Mouse (Mus musculus): ENCODE results near the gene Magee1.
"Not testable (repeated sequence)": the region's sequence is repeated elsewhere in the genome, so short reads cannot be mapped to it uniquely, and the experiment has no call there.

Gene Magee1

DNA sequence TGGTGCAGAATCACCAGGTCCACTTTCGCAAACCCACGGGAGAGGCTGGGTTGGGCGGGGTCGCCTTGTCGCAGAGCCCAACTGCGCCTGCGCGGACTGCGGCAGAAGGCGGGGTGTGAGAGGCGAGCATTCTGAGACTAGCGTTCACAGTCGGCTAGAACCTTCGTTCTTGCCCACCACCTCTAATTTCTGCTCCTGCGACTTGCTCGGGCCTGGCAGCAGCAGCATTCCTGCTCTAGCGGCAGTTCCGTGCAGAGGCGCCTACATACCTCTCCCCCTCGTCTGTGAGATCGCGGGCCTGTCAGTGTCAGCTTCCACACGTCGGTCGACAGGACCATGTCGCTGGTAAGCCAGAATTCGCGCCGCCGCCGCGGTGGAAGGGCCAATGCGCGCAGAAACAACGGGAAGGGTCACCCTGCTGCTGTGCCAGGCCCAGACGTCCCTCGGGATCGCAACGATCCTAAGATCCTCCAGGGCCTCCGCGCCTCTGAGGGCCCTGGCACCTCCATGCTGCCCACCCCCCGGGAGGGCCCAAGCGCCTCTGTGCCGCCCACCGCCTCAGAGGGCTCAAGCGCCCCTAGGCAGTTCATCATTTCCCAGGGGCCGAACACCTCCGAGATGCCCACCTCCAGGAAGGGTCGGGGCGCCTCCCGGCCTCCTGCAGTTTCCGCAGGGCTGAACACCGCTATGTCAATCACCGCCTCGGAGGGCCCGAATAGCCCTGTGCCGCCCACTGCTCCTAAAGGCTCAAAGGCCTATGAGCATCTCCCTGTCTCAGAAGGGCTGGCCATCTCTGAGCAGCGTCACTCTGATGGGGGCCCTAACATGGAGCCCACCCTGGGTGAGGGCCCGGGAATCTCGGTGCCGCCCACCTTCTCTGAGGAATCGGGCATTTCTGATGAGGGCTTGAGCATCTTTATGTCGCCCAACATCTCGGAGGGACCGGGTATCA is at the start of gene Magee1:
TSS of gene Magee1 (plus strand) at position 104 of the 952 bp plus-strand sequence.
- DNase-seq (ENCODE audit: low read depth, low spot score): peak; percentile 75

DNA sequence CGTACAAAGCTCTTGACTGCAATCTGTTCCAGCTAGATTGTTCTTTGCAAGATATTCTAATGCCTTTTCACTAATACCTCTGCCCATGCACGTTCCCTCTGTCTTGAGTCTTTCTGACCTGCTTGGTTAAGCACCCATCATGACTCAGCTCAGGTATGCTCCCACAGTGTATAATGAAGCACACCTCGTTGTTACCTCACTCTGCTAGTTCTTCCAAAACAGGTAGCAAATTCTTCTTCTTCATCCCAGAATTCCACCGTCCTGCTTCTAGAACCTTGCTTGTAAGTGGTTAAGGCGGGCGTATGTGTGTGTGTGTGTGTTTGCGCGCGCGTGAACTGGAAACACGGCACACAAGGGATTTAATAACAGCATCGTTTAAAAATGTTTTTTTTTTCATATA is 41.0 kb upstream of the Magee1 start:
- DNase-seq (ENCODE audit: low read depth, low spot score): no peak

DNA sequence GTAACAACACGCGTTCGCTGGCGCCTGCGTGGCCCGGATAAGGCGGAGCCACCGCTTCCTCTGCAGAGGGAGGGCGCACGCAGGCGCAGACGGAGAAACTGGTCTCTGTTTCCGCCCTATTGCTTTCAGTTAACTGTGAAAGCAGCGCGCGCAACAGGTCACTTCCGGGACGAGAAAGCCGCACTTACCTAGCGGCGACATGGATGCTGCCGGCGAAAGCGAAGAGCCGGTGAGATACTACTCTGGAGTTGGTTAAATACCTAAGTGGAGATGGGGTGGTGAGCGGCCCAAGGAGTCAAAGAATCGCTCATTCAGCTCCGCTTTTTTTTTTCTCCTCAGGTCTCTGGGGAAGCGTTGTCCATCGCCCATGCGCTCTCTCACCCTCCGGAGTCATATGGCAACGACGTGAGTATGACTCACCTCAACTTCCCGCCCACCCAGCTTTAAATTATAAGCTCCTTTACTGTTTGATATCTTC is 40.5 kb upstream of the Magee1 start, which contains the start of gene Pbdc1:
TSS of gene Pbdc1 (plus strand) at position 142 of the 478 bp plus-strand sequence.
- DNase-seq (ENCODE audit: low read depth, low spot score): peak; percentile 92

DNA sequence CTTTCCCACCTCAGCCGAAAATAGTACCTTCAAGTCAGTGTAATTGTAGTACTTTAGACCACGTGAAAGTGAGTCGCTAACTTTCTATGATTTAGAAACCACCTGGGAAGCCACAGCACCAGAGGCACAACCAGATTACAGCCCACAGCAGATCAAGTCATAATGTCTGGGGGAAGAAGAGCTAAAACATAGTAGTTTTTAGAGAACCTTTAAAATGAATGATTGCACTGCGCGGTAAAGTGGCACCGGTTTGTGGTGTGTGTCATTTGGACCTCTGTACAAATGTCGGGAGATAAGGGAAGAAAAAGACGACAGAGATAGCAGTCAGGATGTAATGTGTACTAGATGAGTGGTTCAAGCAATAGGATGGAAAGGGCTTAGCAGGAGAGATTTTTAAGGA is 40.1 kb upstream of the Magee1 start:
- DNase-seq (ENCODE audit: low read depth, low spot score): no peak

DNA sequence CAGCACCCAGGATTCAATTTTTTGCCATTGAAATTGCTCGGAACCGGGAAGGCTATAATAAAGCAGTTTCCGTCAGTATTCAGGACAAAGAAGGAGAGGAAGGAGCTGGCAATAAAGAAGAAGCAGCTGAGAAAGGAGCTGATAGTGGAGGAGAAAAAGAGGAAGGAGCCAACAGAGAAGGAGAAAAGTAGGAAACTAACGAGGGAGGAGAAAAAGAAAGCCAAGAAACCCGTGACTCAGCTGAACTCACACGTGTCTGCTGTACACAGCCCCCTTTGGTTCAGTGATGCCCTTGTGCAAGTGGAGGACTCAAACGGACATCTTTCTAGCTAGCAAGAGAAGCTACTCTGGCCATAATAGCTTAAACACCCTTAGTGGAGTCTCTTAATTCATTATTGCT is 37.2 kb upstream of the Magee1 start:
- not testable (repeated sequence) for DNase-seq (ENCODE audit: low read depth, low spot score)

DNA sequence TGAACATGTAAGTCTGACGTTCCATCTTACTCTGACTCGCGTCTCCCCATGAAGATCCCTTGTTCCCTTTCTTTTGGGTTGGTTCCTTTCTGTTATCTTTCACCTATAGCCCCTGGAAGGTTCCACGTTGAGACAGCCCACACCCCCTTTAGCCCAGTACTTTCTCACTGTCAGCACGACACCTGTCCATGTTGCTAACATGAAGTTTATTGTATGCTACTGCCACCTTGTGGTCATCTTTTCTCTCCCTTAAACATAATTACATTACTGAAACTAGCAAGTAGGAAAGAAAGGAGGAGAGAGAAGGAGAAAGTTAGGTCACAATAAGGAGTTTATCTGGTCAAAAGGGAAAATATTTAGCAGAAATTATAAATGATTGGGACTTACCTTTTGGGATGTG is 16.0 kb upstream of the Magee1 start:
- DNase-seq (ENCODE audit: low read depth, low spot score): peak; percentile 36

DNA sequence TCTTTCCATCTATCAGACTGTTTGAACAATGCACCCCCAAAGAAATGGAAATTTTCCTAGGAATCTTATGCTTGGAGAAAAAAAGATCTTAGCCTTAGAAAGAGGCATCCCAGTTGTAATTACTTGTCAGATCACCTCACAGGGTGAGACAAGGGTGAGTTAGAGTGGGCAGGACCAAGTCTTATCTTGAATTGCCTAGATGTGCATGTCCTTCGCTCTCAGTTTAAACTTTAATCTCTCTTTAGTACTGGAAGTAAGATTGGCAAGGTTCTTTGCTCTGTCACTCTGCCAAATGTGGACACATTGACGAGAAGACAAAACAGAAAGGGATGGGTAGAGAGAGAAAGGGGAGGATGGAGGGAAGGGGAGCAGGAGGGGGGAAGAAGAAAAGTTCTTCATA is 5.2 kb upstream of the Magee1 start:
- no peak for DNase-seq (ENCODE audit: low read depth, low spot score)

DNA sequence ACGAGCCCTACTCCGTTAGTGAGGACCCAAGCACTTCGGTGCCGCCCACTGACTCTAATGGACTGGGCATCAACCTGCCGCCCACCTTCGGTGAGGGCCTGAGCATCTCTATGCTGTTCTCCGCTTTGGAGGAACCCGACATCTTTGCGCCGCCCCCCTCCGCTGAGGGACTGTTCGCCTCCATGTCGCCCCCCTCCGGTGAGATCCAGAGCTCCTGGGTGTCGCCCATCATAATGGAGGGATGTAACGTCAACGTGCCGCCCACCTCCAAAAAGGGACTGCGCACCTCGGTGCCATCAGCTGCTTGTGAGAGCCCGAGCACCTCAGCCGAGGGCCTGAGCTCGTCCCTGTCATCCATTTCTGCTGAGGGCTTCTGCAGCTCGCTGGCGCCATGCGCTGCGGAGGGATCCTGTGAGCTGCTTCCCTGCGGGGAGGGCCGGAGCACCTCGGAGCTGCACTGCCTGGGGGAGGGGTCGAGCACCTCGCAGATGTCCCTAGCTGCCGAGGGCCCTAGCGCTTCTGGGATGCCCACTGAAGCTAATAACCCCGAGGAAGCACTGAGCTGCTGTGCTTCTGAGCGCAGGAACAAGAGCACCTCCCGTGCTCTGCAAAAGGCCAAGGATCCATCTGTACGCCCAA is 1.2 kb downstream of the Magee1 start:
- DNase-seq (ENCODE audit: low read depth, low spot score): peak; percentile 73

DNA sequence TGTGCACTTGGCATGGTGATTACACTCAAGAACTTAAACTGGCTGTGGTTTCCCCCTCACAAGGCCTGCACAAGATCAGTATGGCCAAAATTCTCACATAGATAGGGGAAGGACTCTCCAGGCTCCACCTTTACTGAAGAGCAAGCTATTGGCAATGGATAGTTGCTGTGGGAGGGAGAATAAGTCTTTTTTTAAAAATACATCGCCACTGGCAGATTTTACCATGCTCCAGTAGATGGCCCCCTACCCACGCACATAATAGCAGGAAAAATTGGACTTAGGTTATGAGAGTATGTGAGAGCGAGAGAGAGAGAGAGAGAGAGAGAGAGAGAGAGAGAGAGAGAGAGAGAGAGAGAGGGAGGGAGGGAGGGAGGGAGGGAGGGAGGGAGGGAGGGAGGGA is 4.7 kb downstream of the Magee1 start:
- DNase-seq (ENCODE audit: low read depth, low spot score): peak; percentile 2

DNA sequence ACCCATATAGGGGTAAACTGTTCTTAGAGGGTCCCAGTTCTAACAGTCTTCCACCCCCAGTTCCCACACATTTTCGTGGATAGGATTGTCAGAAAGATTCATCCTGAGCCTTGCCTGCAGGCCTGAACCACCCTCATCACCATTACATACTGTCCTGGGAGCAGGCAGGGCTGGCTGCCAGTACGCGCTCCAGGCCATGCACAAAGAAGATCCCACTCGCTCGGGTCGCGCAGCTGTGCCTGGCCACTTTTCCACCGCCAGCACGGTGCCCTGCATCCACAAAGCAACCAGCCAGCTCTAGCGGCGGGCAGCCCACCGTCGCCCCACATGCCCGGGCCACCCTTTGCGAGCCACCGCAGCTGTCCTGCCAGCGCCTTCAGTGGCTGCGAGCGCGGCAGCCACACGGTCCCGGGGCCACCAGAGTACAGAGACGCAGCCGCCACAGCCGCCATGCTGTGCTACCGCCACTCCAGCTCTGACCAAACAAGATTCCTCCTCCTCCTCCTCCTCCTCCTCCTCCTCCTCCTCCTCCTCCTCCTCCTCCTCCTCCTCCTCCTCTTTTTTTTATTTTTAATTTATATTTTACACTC is 31.8 kb downstream of the Magee1 start:
- no peak for DNase-seq (ENCODE audit: low read depth, low spot score)

DNA sequence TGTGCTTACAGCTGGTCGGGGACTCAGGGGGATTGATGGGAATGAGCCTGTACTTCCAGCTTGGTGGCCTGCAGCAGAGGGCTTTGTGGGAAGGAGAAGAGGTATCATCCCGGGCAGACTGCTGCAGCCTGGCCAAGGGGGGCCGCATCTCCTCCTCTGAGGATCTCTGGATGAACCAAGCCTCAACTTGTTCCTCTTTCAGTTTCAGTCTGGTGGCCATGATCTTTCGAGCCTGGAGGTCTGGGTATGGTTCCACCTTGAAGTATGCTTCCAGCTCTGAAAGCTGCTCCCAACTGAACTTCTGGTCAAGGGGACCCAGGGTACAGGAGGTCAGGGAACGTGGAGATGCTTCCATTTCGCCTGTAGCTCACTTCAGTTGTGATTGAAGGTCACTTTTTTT is 44.8 kb downstream of the Magee1 start:
- DNase-seq (ENCODE audit: low read depth, low spot score): not testable (repeated sequence)

DNA sequence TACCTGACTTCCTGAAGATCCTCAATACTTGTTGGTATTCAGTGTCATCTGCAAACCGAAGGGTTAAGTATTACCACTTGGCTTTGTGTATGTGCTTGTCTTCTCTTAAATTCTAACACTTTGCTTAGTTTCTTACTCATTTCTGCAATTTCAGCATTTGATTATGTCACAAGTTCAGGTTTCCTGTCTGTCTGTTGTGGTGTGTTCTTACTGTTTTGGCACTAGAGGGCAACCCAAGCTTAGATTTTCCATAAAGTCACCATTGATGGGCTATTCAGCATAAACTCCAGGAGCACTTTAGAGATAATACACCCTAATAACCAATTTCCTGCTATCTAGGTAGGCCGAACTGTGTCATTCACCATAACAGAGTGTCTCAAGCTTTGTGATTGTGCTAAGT is 47.0 kb downstream of the Magee1 start:
- DNase-seq (ENCODE audit: low read depth, low spot score): no peak
